Mouse (Mus musculus) spleen, adult 18-20 months (tissue): ENCODE measurements around the gene Arid3a.
"Not testable (repeated sequence)": the region's sequence is repeated elsewhere in the genome, so short reads cannot be mapped to it uniquely, and the experiment has no call there.

ENCODE experiments used
- DNase-seq, 2 experiments: peaks; one replicate each; pipeline ENCODE4 v3.0.0; 2022; ENCODE audit warnings: mixed read lengths in 2 of 2

Arid3a gene

DNA sequence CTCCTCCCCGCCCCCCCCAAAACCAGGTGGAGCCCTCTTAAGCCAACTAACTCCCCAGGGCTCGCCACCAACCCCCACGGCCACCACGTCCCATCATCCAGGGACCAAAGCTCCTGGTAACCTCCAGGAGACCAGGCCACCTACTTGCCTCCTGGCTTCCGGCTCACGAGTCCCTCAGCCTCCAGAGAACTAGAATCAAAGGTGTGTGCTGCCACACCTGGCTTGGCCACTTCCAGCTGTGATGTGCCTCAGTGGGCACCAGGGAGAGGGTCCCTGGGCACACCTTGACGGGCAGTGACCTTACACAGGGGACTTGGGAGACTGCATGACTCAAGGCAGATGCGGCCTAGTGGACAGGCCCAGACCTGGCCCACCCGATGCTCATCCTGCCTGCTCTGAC, 28.8 kb downstream of the Arid3a start:
- DNase-seq = no peak

DNA sequence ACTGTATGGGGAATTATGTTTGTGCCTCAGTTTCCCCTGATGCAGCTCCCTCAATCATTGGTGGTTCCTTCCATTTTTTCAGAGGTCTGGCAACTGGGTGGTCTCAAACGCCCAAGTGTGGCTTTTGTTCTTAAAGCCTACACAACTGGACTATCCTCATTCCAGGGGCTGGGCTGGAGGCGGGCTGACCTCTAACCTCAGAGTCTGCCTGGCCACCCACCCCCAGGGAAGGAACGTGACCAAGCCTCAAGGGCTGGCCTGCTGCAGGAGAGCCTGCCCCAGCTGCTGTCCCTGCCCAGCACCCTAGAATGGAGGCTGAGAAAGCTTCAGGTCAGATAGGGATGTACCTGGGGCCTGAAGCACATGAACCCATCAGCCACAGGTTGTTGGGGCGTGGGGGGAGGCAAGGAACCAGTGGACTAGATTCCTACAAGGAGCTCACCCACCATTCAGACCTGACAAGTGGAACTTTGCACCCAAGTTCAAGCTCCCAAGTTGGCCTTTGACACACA, 29.9 kb downstream of the Arid3a start:
- no peak for DNase-seq

DNA sequence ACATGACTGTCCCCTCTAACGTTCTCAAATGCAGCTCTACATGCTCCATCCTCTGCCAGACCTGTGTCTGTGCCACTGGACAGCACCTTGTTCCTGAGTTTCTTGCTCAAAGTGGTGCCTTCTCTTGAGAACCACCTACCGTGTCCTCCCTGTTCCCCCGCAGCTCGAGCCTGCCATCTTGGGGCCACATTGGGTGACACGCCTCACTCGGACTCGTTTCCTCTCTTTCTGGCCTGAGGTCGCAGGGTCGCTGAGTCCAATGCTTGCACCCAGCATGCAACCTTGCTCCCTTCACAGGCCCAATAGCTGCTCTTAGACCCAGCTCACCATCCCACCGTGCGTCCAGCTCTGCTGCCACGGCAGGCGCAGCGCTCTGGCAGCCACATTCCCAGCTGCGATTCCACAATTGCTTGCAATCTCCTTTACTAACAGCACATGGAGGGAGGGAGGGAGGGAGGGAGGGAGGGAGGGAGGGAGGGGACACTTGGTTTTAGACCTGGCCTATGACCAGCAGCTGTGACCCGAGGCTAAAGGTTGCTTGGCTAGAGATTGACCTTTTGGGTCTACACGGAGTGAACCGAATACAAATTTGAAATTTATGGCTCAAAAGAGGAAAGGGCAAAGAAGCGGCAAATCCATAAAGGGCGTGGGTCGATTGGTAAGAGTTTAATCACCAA, 31.4 kb downstream of the Arid3a start:
- DNase-seq = peak; percentile 74 to 90

DNA sequence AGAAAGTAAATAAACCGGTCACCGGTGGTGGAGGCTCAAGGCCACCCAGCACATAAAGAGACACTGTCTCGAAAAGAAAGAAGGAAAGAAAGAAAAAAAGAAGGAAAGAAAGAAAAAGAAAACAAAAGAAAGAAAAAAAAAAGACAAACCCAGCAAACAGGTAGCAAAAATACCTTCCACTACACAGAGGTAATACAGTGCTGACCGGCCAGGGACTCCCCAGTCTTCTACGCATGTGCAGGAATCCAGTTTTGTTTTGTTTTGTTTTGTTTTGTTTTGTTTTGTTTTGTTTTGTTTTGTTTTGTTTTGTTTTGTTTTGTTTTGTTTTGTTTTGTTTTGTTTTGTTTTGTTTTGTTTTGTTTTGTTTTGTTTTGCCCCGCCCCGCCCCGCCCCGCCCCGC, 32.6 kb downstream of the Arid3a start:
- DNase-seq = not testable (repeated sequence)

DNA sequence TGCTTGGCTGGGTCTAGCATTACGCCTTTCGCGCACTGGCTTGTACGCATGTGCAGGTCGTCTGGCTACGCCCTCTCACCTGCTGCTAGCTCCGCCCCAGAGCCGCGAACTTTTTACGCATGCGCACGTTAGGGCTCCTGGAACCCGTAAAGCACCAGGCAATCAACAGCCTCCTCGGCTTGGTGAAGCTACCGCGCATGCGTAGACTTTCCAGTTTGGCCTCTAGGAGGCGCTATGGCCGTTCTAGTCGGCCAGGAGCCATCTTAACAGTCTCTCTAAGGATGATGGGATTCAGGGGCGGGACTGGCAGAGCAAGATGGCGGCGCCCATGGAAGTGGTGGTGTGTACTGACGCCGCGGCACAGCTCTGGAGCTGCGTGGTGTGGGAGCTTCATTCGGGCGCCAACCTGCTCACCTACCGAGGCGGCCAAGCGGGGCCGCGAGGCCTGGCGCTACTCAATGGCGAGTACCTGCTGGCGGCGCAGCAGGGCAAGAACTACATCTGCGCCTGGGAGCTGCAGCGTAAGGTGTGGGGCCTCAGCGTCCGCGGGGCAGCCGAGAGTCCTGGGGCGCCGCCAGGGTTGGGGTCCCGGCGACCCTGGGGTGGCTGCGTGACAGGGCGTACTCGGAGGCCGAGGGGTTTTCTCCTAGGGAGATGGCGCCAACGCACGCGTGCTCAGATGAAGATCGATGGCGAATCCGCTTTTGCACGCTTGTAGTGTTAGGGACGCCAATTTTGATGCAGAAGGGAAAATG, 33.2 kb downstream of the Arid3a start, which contains the start of gene Wdr18:
Gene Wdr18 (plus strand): TSS at position 306 of the 755 bp plus-strand sequence.
- peak; percentile 97 to 99 for DNase-seq

DNA sequence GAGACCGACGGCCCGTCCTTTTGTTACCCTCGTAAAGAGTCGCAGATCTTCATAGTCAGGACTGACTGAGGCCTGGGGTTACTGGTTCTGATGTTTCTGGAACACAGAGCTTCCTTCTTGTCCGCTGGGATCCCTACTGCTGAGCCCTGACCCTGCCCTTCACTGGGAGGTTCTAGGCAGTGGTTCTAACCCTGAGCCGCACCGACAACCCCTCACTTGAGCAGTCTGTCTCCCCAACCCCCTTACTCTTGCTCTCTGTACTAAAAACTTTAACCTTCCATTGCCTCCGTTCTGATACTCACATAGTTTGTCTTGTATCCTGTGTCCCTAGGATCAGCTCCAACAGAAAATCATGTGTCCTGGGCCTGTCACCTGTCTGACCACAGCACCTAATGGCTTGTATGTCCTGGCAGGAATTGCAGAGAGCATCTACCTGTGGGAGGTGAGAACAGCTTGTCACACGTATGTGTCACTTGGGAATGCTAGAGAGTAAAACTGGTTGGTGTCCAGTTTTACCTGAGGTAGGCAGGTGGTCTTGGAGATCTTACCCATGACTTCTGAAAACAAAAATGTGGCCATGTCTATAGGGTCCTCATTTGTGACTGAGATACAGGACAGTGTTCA, 33.9 kb downstream of the Arid3a start:
- no peak for DNase-seq

DNA sequence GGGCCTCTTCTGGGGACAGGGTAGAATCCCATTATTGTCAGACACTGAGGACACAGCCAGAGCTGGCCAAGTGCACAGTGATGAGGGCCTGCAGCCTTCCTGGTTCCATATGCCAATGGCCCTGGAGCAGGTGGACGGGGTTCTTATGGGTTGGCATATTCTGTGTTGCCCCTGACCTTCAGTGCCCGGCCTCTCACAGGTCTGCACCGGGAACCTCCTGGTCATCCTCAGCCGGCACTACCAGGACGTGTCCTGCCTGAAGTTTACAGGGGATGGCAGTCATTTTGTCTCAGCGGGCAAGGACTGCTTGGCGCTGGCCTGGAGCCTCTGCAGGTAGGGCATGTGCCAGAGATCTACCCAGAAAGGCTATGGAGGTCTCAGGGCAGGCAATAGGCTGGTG, 37.9 kb downstream of the Arid3a start:
- no peak for DNase-seq

DNA sequence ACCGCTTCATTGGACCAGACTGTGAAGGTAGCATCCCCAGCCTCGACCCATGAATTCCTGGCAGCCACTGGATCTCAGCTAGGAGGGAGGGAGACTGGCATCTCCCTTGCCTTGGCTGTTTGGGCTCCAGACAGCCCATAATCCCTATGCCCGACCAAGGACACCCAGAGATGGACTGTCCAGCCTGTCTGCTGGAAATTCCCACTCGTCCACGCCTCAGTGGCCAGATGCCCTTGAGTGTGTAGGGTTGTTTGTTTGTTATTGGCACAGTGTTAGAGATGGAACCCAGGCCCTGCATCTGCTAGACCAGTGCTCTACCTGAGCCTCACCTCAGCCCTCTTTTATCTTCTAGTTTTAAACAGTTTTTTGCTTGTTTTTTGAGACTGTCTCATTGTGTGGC, 38.5 kb downstream of the Arid3a start:
- no peak for DNase-seq

DNA sequence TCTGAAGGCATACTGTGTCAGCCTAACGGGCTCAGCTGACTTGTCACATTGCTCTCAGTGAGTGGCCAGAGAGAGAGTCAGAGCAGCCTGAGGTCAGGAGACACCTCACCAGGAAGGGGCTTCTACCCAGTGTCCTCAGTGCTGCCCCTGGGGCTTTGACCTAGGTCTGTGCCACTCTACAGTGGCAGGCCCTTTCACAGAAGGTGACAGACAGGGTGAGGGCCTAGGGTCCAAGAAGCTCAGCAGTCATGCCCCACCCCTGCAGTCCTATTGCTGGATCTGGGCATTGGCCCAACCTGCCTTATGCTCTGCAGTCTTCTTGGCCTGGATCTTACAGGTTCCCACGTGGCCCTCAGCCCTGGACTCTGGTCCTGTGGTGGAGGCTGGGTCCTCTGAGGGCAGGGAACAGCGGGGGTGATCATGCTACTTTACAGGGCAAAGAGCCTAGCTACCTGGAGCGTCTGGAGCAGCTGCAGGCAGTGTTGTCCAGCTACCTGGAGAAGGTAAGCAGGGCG, 40.1 kb downstream of the Arid3a start:
- DNase-seq = no peak

DNA sequence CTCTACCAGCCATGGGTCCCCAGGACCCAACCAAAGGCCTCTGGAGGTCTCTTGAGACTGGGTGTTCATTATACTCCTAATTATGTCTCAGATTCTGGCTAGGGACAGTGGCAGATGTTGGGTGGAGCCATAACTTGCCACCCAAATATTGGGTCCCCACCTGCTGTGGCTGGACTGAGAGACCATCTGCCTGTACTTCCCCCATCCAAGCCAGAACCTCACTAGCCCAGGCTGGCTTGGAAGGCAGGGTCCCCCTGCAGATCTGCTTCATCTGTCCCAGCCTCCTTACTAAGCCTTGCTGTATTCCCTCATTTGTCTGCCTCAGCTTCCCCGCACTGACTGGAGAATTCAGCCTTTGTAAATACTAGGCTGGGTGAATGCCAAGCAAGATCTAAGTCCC, 41.3 kb downstream of the Arid3a start:
- no peak for DNase-seq

DNA sequence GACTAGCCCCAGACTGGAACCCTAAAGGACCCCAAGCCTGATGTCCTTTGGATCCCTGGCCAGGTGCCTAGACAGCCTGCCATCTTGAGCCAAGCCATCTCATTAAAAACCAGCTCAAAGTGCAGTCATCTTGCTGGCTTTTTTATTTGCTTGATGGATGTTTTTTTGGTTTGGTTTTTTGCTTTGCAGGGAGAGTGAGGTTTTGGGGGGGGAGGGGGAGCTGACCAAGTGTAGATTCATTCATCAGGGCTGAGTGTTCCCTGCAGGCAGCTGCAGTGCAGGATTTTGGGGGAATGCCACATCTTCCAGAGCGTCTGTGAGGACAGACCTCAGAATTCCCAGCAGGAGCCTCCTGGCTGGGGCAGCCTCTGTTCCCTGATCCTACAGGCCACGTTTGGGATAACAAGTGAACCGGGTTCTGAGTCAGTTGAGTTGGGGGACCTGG, 42.3 kb downstream of the Arid3a start:
- no peak for DNase-seq

DNA sequence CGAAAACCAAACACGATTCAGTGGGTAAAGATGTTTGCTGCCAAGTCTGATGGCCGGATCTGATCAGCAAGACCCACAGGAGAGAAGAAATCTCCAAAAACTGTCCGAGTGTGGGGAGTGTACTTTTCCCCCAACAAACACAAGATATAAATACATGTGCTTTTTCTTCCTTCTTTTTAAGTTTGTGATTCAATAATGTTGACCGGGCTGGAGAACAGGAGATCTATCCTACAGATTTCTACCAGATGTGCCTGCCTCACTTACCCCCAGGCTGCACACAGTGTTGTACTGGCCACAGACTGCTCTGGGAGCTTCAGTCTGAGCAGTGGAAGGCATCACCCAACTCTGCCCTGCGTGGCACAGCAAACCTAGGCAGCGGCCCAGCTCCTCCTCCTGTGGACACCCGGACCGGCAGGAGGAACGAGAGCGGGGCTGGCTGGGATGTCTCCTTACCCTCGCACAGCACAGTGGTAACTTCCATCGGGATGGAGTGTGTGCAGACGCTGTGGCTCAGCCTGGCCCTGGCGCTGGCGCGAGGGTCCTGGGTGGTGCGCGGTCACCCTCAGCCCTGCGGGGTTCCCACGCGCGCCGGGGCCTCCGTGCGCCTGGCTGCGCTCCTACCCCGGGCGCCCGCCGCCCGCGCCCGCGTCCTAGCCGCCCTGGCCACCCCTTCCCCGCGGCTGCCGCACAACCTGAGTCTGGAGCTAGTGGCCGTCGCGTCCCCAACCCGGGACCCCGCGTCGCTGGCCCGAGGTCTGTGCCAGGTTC, 43.8 kb downstream of the Arid3a start, which contains the start of gene Grin3b:
Gene Grin3b (plus strand): TSS at position 301 of the 768 bp plus-strand sequence.
- DNase-seq = no peak

DNA sequence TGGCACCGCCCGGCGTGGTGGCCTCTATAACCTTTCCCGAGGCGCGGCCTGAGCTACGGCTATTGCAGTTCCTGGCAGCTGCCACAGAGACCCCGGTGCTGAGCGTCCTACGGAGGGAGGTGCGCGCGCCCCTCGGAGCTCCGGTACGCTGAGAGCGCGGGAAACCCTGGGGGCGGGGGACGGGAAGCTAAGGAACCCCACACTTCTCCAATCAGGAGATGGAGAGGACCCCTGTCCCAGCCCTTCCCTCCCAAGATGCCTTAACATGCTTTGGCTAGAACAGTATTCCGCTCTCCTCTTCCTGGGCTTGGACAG, 44.3 kb downstream of the Arid3a start:
- no peak for DNase-seq

DNA sequence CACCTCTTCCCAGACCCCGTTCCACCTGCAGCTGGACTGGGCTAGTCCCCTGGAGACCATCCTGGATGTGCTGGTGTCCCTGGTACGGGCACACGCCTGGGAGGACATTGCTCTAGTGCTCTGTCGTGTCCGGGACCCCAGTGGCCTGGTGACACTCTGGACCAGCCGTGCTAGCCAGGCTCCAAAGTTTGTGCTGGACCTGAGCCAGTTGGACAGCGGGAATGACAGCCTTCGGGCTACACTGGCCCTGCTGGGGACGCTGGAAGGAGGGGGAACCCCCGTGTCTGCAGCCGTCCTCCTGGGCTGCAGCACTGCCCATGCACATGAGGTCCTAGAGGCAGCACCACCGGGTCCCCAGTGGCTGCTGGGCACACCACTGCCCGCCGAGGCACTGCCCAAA, 46.0 kb downstream of the Arid3a start:
- DNase-seq = no peak

DNA sequence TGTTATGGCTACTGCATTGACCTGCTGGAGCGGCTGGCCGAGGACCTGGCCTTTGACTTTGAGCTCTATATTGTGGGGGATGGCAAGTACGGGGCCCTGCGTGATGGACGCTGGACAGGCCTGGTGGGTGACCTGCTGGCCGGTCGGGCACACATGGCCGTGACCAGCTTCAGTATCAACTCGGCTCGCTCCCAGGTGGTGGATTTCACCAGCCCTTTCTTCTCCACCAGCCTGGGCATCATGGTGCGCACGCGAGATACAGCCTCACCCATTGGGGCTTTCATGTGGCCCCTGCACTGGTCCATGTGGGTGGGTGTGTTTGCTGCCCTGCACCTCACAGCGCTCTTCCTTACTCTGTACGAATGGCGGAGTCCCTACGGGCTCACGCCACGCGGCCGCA, 47.2 kb downstream of the Arid3a start:
- DNase-seq = no peak

DNA sequence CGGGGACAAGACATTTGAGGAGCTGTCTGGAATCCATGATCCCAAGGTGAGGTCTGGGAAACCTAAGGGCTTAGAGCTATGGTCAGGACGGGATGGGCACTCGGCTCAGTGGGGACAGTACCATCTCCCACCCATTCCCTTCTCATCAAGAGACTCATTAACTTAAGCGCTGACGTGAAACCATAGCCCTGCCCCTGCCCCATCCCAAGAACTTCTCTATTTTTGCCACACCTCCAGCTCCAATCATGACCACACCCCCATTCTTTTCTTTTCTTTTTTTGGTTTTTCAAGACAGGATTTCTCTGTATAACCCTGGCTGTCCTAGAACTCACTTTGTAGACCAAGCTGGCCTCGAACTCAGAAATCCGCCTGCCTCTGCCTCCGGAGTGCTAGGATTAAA, 47.8 kb downstream of the Arid3a start:
- no peak for DNase-seq

DNA sequence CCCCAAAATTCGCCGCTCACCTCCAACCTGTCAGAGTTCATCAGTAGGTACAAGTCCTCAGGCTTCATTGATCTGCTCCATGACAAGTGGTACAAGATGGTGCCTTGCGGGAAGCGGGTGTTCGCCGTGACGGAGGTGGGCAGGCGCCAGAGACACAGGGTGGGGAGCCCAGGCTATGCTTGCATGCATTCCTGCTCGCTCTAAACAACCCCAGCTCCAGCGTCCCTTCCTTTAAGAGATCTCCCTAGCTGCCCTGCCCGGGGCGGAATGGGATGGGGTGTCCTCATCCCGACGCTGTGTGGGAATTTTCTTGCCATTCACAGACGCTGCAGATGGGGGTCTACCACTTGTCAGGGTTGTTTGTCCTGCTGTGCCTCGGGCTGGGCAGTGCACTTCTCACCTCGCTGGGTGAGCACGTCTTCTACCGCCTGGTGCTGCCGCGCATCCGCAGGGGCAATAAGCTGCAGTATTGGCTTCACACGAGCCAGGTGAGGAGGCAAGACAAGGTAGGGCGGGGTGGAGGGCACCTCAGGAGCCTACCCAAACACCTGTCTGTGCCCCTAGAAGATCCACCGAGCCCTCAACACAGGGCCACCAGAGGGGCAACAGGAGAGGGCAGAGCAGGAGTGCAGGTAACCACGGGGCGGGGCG, 49.4 kb downstream of the Arid3a start:
- no peak for DNase-seq

DNA sequence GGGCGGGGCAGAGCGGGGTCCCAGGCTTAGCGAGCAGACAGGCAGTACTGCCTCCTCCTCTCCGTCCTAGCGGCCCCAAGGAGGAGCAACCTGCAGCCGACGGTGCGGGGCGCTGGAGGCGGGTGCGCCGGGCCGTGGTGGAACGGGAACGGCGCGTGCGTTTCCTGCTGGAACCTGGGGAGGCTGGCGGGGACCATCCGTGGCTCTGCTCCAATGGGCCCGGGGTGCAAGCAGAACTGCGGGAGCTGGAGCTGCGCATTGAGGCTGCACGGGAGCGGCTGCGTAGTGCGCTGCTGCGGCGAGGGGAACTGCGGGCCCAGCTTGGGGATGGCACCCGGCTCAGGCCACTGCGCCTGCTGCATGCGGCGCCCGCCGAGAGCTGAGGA, 49.9 kb downstream of the Arid3a start:
- DNase-seq = no peak

DNA sequence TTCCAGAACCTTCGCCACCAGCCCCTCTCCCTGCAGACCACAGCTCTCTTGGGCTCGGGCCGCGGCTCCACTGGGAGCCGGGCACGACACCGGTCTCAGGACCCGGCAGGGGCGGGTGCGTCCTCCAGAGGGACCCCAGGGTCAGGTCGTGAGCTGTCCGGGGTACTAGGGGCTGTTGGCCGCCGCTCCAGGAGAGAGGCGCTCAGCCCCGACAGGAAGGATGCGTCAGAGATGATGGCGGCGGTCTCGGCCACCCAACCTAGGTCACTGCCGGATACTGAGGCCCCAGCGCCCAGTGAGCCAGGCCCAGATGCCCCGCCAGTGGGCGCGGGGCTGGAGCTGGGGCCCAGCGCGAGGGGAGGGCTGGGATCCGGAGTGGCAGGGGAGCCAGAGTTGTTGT, 50.5 kb downstream of the Arid3a start:
- DNase-seq = no peak

DNA sequence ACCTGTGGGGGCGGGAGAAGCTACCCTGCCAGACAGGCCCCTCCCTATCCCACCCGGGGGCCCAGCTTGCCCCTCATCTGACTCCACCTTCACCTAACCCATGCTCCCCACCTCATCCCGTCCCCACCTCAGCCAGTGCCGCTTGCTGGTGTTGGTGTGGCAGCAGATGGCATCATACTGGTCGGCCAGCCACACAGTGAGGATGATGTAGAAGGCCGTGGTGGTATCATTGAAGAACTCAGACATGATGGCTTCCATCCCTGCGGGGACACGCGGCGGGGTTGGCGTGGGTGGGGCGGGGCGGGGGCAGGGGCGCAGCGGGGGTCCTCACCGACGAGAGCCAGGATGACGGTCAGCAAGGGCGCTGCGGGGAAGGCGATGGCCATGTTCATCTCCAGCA, 51.2 kb downstream of the Arid3a start:
- DNase-seq = no peak

DNA sequence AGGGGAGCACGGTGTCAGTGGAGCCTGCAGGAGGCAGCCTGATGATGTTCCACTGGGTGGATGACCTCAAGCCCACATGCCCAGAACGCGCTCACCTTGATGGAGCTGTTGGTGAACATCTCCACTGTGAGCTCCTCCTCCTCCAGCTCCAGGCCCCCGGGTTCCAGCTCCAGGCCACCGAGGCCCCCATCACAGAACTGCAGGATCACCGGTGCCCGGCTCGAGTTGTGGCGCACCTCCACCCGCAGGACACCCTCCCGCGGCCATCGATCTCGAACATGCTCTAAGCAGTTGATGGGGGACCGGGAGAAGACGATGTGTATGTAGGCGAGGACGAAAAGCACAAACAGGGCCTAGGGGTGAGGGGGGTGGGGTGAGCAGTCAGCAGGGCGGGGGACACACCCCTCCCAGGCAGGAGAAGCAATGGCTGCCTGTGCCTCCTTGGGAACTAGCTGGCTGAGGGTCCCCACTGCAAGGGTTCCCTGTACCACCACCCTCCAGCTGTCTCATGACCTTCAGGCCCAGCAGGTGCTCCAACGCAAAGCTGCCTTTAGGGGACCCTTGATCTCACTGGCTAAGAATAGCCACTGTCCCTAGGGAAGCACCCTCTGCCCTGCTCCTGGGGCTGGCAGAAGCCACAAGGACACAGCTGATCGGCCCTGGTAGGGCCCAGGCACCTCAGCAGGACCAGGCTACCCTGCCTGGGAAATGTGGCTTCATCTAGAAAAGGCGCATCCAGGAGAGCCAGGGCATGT, 52.7 kb downstream of the Arid3a start:
- DNase-seq = no peak

DNA sequence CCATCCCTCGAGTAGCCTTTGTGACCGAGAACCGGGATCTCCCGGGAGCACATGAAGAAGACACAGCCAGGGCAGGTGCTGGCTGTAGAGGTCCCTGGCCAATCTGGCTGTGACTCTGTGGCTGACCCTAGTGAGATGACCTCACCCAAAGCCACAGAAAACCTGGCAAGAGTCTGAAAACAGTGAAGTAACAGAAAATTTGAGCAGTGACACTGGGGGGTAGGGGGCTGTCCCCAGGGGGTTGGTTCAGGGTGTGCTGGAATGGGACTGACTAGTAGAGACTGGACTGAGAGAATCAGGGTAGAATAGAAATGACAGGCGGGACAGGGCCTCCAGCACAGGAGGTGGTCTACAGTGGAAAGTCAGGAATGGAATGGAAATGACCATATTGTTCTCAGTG, 56.4 kb downstream of the Arid3a start:
- no peak for DNase-seq
